14 mouse cellular contexts compared by ENCODE assay signal in the genomic region with DNA sequence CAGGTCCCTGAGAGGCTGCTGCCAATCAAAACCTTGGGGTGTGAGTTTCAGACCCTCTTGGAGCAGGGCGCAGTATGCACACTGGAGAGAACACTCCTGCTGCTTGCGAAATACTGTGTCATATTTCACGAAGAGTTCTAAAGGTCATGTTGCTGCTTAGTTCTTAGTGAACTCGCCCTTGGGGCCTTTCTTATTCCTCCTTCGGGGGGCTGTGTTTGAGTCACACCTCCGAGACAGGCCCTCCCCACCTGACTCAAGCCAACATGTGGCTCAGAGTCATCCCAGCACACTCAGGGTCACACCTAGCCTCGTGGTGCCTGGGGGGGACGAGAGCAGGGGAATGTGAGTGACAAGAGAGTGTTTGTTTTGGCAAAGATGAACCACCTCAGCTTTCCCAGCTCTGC.
A peak's percentile ranks its signal among the peaks of the same experiment; 100 is the strongest.
DNase-seq lines count a peak whose midpoint lies in the region; ATAC-seq and TF ChIP-seq lines count a peak whose summit lies in the region.
"Had no signal": no experiment of that assay in that cellular context is flagged by ENCODE, and none has a peak within 500 bp of the region (broad histone marks: within the 10 kb centered on the region; RNA-seq: fewer than 3 reads in every experiment).

No protein-coding gene starts in this region.

- H3K27ac ChIP-seq in heart, embryonic 10.5 days, result peak overlapping the region; percentile 68
- H3K27ac ChIP-seq: heart, adult 2 months; liver, embryonic 14.5 days had no signal

- H3K4me3 ChIP-seq in heart, embryonic 10.5 days, result no peak overlapping the region
- H3K4me3 ChIP-seq: heart, adult 2 months had no signal

- WGBS in heart, embryonic 10.5 days, result 58% methylated on average over 8 of the region's 8 CpGs

- in situ Hi-C loops in Patski (cut with MboI; ENCODE audit: low pct_unique_long_range_greater_than_20kb), result no loop called here

- DNase-seq in heart, embryonic 10.5 days (ENCODE audit: low spot score), result no peak
- DNase-seq in heart, postnatal 25 days (ENCODE audit: low spot score), result no peak
- DNase-seq in Patski (ENCODE audit: low read depth, low spot score), result no peak
- DNase-seq in gastrocnemius, postnatal 25 days, result peak; percentile 50
- peak; percentile 52 for DNase-seq in lung, postnatal 14 days
- DNase-seq in left cerebral cortex, postnatal 4 days, result no peak
- DNase-seq in thymus, adult 18-20 months, result no peak
- DNase-seq: cerebellum, adult 18-20 months; kidney, adult 18-20 months; right cerebral cortex, adult 18-20 months had no signal

- no peaks in the 10 kb centered on the region for H3K9me3 ChIP-seq in heart, embryonic 10.5 days

- peaks cover 68% of the 10 kb centered on the region for H3K4me1 ChIP-seq in heart, embryonic 10.5 days

- ATAC-seq in Patski, result peak; percentile 44
- no peak for ATAC-seq in inflammation-experienced regulatory T-cells, adult 6 months
- ATAC-seq: activated CD4-positive, CD25-positive, alpha-beta regulatory T cell, adult 4 months had no signal

- CTCF ChIA-PET in Patski (lab: Charles Lee), result interaction anchor here (0.6 to 1.1 kb wide), 2 partner anchors 9 to 117 kb away, joined by 3 read pairs; no protein-coding TSS in a partner anchor

- intact Hi-C loops in heart, postnatal 25 days (cut with DNase I), result no loop called here
- intact Hi-C loops in left cerebral cortex, postnatal 4 days (cut with DNase I), result loop anchor here (5.0 kb wide), 1 partner anchor 94 kb away; no protein-coding TSS in a partner anchor

- no peaks in the 10 kb centered on the region for H3K27me3 ChIP-seq in heart, embryonic 10.5 days (ENCODE audit: insufficient read depth, poor library complexity, severe bottlenecking)
- H3K27me3 ChIP-seq in Patski, result no peaks in the 10 kb centered on the region

- no peak for TF ChIP-seq CTCF in Patski (IDR thresholded peaks at IDR 0.05)

- POLR2A ChIA-PET in Patski (lab: Charles Lee), result no interaction called here

- H3K36me3 ChIP-seq in heart, embryonic 10.5 days, result no peaks in the 10 kb centered on the region

Comparison
In these comparisons a context has a peak if more than half of its experiments do, and no peak if none do; other contexts are left out.
1. DNase-seq: peak in gastrocnemius, postnatal 25 days (single experiment) and lung, postnatal 14 days (single experiment); none in heart, embryonic 10.5 days (single experiment), heart, postnatal 25 days (single experiment), Patski (single experiment), left cerebral cortex, postnatal 4 days (single experiment) and thymus, adult 18-20 months (0 of 2).